Mouse (Mus musculus) liver, postnatal 0 days (tissue): Measurements from ENCODE around the gene Elmo3.

Experiments used
- CTCF ChIP-seq: sonication (generic); IDR thresholded peaks from 2 replicates; pipeline ENCODE4 v1.5.1; 2016; ENCODE audit warnings: antibody characterized with exemption, low read depth
- EP300 ChIP-seq: IDR thresholded peaks from 2 replicates; pipeline ENCODE4 v1.6.1; 2016; ENCODE audit warnings: antibody characterized with exemption, low read depth, mild to moderate bottlenecking

- no peak for TF ChIP-seq CTCF
- no peak for TF ChIP-seq EP300
Measured at GRCm38 (mm10) chr8:105293405-105293804, 12.0 kb upstream of the Elmo3 start.
